Mouse (Mus musculus) frontal cortex, postnatal 10 days (tissue): ENCODE data around the gene Kcnmb1.

Source experiments
- DNase-seq, 2 experiments: peaks; one replicate each; pipeline ENCODE4 v3.0.0; 2022; ENCODE audit warnings: low spot score in 2 of 2, mixed read lengths in 1 of 2

Kcnmb1 gene

GRCm38 (mm10) chr11:33962688-33963407, at the start of gene Kcnmb1:
Gene Kcnmb1 (plus strand): TSS chr11:33963013.
- no peak for DNase-seq

DNA sequence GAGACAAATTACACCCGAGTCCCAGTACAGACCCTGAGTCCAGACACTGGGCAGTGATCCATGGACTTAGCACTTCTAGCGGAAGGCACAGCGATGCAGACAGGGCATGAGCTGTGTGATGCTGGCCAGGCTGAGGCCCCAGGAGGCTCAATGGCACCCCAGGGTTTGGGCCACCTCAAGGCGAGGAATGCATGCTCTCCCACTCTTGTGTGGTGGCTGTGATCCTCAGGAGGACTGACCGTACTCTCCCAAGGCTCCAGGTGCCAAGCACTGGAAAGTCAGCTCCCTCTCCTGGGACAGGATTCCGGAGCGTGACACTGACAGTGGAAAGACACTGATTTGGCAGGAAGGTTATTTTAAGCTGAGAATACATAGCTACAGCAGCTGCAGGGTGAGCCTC, 49.8 kb upstream of the Kcnmb1 start:
- DNase-seq = no peak

DNA sequence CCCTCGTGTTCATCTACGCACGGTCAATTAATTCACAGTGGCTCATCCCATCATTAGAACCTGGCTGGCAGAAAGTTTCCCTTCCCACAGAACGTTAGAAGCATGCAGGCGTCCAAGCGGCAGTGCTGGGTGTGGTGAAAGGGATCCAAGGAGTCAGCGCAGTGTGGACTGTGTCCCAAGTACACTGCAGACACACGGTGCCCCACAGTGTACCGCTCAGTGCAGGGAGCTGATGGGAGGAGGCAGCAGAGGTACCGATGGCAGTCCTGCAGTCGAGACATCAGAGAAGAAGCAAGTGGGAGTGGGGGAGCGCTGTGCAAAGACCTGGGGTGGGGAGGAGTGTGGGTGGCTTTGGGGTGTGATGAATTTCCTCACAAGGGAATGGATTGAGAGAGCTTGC, 48.6 kb upstream of the Kcnmb1 start:
- DNase-seq = no peak

- DNase-seq = peak in 1 of 2 experiments; percentile 68
Measured at GRCm38 (mm10) chr11:33917574-33917973, 45.2 kb upstream of the Kcnmb1 start.

DNA sequence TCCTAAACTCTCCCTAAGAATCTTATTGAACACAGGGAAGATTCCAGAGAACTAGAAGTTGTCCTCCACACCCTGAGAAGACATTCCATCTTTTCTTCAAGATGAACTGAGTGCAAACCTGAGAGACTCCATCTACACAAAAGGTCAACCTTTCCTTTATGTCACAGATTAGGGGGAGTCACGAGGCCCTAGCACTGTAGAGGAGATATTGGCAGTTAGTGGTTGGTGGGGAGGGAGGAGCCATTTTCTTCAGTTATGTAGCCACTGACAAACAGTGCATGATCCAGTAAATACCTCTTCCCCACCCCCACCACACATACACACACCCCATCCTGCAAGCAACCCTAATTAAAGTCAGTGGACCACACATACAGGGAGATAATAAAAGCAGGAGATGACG, 44.4 kb upstream of the Kcnmb1 start:
- DNase-seq = no peak

GRCm38 (mm10) chr11:33919826-33920225, 43.0 kb upstream of the Kcnmb1 start:
- no peak for DNase-seq

- no peak for DNase-seq
Measured at GRCm38 (mm10) chr11:33921451-33921850, 41.4 kb upstream of the Kcnmb1 start.

GRCm38 (mm10) chr11:33923031-33923430, 39.8 kb upstream of the Kcnmb1 start:
- DNase-seq = no peak

- DNase-seq = no peak
Measured at GRCm38 (mm10) chr11:33925778-33926177, 37.0 kb upstream of the Kcnmb1 start.

DNA sequence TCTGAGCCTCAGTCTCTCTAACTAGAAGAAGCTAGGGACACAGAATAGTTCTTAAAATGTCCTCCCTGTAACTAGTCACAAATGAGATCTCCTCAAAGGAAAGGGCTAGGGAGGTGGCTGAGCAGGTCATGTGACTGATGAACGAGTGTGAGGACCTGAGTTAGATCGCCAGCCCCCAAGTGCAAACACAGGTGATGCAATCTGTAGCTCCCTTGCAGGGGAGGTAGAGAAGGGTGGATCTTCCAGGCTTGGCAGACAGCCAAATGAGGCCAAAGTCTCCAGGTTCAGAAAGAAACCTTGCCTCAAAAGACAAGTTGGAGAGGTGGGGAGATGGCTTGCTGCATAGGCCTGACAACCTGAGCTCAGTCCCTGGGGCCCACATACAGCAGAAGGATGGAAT, 36.3 kb upstream of the Kcnmb1 start:
- DNase-seq = no peak

DNA sequence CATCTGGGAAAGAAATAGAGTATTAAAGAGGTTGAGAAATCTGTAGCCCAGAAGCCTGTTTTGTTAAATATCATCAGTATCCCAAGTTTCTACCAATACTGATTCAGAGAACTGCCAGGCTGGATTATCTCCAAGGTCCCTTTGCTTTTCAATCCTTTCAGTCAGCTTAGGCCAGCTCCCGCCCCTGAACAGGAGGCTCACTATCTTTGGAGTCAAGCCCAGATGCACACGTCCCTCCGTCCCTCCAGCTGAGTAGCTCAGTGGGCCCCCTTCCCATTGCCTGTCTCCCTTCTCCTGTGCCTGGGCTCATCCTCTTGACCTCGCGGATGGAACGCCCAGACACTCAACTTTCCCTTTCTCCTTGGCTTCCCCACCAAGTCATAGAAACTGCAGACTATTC, 35.5 kb upstream of the Kcnmb1 start:
- no peak for DNase-seq

DNA sequence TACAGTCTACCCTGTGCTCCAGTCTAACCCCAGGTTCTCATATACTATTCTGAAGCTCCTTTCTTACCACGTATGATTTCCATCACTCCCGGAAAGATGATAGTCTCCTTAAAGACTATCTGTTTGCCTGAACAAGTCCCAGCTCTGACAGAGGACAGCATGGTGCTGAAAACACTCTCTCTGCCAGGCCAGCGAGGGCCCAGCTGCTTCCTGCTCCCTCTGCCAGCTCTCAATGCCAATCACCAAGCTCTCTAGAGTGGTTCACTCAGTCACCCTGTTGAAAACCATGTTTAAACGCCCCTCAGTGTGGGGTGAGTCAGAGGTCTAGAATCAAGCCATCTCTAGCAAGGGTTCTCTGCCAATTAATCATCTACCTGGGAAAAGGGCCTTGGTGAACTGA, 35.0 kb upstream of the Kcnmb1 start:
- DNase-seq = no peak

- DNase-seq = no peak
Measured at GRCm38 (mm10) chr11:33928658-33929057, 34.2 kb upstream of the Kcnmb1 start.

DNA sequence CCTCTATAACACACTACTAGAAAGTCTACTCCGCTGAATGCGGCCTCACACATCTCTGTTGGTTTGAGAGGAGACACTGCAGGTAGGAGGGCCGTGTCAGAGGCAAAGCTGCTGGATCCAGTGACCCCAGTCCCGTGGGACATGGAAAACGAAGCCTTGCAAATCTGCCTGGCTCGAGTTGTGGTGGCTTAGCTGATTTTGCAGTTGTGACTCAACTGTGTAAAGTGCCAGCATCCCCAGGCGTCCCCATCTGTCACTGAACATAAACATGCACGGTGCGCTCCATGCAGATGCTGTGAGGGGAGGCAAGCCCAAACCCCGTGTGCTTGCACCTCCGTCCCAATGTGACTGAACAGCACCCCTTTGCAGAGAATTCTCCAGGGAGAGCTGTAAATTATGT, 33.4 kb upstream of the Kcnmb1 start:
- DNase-seq = no peak

GRCm38 (mm10) chr11:33931836-33932385, 30.9 kb upstream of the Kcnmb1 start:
- no peak for DNase-seq

- no peak for DNase-seq
Measured at GRCm38 (mm10) chr11:33932386-33933111, 30.3 kb upstream of the Kcnmb1 start.

DNA sequence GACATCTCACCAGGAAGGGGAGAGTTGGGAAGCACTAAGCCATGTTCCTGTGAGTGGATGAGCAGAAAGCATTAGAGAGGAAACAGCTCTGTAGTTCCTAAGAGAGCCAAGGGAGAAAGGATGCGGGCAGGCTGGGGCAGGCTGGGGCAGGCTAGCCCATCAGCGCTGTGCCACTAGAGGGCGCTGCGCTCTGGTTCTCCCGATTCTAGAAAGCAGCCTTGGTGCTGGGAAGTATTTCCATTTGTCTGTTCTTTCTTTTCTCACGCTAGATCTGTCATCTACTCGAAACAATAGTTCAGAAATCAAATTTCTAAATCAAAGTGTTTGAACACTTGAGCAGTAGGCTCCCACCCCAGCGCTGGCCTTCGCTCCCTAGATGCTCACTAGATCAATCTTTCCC, 28.5 kb upstream of the Kcnmb1 start:
- DNase-seq = no peak

GRCm38 (mm10) chr11:33937641-33938040, 25.2 kb upstream of the Kcnmb1 start:
- DNase-seq = no peak

DNA sequence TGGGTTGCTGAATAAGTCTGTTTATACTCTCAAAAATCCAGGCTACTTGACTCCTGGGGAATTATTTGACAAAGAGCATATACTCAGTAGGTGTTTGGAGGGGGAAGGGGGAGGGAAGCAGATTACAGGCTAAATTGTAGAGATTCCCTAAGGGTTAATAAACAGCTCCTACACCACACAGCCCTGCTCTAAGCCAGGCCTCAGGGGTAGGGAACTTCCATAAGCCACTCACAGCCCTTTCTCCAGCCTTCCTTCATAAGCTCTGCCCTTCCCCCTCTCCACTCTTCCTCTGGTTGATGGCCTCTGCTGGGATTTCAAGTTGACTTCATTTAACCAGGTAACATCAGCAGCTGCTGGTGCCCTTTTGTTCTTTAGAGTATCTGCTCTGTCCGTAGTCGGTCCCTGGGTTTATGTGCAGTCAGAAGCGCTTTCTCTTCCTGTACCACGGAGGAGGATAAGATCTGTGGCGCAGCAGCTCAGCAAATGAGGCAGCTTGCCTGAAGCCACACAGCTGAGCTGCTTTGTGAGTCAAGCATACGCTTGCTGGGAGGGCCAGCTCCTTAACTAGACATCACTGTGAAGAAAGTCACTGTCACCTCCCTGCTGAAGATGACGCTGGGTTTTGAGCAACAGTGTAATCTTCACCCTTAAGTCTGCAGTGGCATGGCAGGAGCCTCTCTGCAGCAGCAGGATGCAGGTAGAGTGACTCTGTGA, 24.1 kb upstream of the Kcnmb1 start:
- DNase-seq = no peak

GRCm38 (mm10) chr11:33939456-33940113, 23.2 kb upstream of the Kcnmb1 start:
- no peak for DNase-seq

GRCm38 (mm10) chr11:33943565-33943964, 19.2 kb upstream of the Kcnmb1 start:
- DNase-seq = no peak
